Mouse (Mus musculus) CD4-positive, CD25-positive, alpha-beta regulatory T cell, adult 2 months (primary cell): ENCODE data around the gene Tank.
A peak's percentile ranks its signal among the peaks of the same experiment; 100 is the strongest.

ENCODE experiments used
- DNase-seq: peaks from one replicate; pipeline ENCODE4 v3.0.0-alpha.2; 2012; ENCODE audit warnings: low read depth, low spot score

Gene Tank

DNA sequence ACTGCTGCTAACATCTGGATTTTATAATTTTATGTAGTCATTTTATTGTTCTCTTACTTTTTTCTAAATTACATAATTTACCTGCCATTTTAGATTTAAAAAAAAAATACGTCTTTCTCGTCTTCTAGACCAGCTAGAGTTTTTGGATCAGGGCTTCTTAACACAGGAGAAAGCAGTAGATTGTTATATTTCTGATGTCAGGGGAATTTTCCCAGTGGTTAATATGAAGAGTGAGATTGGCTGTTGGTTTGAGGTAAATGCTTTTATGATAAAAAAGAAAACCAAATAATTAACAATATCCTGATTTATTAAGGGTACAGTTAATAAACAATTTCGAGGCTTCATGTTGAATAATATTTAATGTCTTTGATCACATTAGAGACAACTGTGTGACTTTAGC is 1.7 kb downstream of the Tank start:
- no peak for DNase-seq

DNA sequence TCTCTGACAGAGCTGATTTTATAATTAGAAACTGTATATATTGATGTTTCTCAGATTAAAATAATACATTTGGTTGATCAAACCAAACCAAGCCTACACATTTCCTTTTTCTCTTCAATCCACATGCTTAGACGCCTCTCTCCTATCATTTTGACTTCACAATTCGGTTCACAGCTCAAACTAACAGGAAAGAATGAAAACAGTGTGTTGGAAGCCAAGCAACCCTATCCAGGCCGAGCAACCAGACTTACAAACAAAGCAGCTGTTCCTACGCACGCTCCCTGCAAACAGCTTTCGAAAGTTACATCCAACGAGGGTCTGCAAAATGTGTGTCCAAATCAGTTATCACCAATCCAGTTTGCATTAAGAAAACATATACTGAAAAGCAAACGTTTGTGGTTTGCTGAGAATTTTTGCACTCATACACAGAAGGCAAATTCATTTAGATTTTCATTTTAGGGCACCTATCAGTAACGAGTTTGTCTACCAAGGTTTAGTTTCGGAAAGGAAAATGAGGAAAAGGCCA is 2.2 kb downstream of the Tank start:
- DNase-seq = peak; percentile 42

- DNase-seq = no peak
Measured at GRCm38 (mm10) chr2:61582578-61583315, 4.4 kb downstream of the Tank start.

DNA sequence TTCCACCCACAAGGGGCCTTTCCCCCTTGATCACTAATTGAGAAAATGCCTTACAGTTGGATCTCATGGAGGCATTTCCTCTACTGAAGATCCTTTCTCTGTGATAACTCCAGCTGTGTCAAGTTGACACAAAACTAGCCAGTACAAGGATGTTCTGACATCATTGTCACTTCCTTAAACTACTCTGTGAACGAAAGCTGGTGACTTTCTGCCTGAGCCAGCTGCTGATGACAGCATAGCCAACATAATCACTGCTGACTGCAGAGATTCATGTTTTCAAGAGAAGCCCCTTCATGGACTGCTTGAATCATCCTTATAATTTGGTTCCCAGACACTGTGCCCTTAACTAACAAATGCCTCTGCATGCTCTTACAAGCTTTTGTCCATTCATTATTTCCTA is 7.1 kb downstream of the Tank start:
- DNase-seq = peak; percentile 56

DNA sequence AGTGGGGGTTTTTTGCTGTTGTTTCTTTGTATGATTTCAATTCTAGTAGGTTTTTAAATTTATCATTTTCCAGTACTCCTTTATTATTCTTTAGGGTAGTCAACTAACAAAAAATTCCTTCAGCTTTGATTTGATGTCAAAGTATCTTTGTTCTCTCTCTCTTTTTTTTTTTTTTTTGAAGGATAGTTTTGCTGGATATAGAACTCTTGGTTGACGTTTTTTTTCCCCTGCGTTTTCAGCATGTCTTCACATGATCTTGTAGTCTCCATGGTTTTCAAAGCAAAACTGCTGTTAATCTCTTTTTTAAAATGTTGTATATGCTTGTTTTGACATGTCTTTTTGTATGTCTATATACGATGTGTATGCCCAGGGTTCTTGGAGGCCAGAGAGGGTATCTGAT is 7.8 kb downstream of the Tank start:
- DNase-seq = no peak

DNA sequence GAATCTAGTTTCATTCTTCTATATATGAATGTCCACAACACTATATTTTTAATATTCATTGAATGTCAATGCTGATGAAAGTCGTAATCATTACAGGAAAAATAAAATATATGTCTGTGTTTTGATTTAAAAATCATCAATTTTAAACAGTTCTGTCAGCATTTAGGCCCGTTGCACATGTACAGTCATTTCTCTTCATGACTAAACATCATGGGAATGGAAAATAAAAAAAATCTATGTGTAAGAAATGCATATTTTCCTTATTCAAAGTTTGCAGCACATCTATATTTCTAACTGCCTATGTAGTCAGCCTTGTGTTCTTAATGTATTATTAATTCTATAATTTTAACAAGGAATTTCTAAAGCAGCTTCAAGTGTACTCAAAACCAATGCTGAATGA is 12.4 kb downstream of the Tank start:
- DNase-seq = no peak

- DNase-seq = no peak
Measured at GRCm38 (mm10) chr2:61592095-61592494, 13.7 kb downstream of the Tank start.

GRCm38 (mm10) chr2:61592699-61593029 is 14.3 kb downstream of the Tank start:
- no peak for DNase-seq

DNA sequence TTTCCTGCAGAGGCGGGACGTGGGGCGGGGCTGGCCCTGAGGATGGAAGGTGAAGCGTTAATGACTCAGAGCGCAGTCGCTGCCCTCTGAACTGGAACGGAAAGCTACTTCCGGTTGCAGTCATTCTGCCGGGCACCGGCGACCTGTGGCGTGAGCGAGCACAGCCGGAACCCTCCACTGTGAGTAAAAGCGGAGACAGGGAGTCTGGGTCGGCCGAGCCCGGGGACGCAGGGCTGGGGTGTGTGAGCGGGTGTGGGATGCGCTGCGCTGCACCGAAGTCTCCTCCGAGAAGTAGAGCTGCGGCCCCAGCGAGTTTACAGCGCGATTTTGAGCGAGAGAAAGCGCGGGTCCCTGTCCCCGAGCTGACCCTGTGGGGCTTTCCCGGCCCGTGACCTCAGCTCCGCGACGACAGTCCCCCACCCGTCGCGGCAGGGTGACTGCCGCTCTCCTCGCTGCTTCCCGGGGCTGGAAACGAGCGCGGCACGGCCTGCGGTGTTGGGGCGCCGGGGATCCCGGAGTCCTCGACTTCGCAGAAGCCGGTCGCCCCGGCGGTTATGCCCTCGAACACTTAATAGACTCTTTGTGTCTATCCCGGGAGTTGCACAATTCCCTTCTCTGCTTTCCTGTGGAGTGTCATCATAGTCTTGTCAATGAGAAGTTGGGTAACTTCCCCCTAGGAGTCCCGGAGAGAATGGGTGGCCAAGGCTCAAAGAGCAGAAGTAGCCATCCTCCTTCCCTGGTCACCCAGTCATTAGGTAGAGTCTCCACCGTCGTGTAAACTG is 14.8 kb downstream of the Tank start:
- peak; percentile 95 for DNase-seq

GRCm38 (mm10) chr2:61593871-61594304 is 15.5 kb downstream of the Tank start:
- DNase-seq = peak; percentile 59

DNA sequence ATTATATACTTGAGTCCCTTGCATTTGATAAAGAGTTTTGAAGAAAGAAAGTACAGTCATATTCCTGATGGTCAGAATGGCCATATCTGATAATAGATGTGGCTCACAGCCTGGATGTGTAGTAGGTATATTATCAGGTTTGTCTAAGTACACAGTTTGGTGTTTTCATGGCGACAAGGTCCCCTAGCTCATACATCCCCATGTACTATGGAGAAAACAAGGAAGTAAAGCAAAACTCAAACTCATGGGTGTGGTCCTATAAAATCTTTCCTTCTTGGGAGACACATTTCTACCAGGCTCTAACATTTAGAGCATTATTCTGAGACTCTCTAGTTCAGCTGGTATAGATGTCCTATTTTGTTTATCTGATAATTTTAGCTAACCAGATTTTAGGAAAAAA is 21.3 kb downstream of the Tank start:
- DNase-seq = no peak

DNA sequence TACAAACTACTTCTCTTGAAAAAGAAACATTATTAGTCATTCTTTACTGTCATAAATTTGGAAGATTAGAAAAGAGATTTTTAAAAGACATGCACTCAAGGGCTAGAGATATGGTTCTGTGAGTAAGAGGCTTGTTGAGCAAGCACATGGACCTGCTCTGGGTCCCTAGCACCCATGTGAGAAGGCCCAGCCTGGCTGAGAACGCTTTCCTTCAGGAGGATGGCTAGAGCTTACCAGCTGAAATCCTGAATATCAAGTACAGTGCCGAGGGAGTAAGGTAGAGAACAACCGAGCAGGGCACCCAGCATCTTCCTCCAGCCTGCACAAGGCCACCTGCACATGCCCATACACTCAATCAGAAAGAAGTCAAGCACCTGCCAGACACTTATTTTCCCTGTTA is 25.1 kb downstream of the Tank start:
- DNase-seq = no peak

DNA sequence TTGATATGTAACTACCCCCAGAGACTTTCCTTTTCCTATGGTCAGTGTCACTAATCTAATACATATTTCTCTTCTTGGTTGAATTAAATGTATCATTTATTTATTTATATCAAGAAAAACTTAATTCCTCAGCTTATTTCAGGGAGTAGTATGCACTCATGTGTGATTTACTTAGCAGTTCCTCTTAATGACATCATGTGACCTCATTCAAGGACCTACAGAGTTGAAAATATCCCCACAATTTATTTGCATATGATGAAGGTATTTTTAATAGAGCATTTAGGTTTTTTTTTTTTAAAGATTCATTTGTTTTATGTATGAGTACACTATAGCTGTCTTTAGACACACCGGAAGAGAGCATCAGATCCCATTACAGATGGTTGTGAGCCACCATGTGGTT is 28.6 kb downstream of the Tank start:
- DNase-seq = no peak

- DNase-seq = no peak
Measured at GRCm38 (mm10) chr2:61623996-61624395, 45.6 kb downstream of the Tank start.

GRCm38 (mm10) chr2:61630864-61631555 is 52.6 kb downstream of the Tank start:
- DNase-seq = no peak

- DNase-seq = no peak
Measured at GRCm38 (mm10) chr2:61635099-61635498, 56.7 kb downstream of the Tank start.

DNA sequence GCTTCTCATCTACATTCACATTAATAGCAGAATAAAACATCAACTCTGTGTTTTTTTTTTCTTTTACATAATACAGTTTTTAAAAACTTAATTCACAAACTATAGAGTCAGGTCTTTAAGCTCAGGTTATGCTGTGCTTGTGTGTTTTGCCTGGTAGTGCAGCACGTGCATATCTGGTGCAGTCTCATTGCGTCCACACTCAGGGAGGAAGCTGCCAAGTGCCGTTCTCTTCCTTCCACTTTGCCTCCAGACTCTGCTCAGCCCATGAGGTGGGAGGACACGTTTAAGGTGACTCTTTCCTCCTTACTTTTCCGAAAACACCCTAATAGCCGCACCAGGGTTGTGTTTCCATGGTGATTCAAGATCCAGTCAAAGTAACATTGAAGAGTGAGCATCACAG is 59.8 kb downstream of the Tank start:
- DNase-seq = no peak

- DNase-seq = peak; percentile 70
Measured at GRCm38 (mm10) chr2:61642452-61643368, 64.3 kb downstream of the Tank start.

GRCm38 (mm10) chr2:61651206-61651605 is 72.8 kb downstream of the Tank start:
- DNase-seq = no peak

DNA sequence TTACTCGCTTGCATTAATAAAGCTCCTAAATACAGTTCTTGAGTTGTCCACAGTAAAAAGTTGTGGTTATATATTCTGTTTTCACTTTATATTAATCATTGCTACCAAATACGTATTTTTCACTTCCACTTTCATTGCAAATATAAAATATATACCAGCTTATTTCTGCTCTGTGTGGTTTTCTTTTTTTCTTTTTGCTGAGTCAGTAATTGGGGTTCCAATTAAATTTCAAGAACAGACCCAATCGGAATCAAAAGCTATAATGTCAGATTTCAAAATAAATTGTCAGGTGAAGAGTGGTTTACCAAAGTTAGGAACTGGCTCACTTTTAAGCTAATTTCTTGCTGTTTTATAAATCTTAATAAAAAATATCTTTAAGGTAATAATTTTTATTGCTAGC is 73.3 kb downstream of the Tank start:
- DNase-seq = no peak

GRCm38 (mm10) chr2:61655046-61655381 is 76.6 kb downstream of the Tank start:
- DNase-seq = no peak
